Mouse (Mus musculus) neural tube, embryonic 12.5 days (tissue): Measurements from ENCODE around the gene Msgn1. TPM values are rescaled to one million over a fixed set of nuclear protein-coding genes. Genes with fewer than 3 reads are reported as not detected.

ENCODE experiments used
- ATAC-seq: fragments of 200-750 bp; cut with Nextera tagmentation; 2 replicates; pipeline ENCODE4 v1.8.0; 2017; ENCODE audit warnings: low read depth, mild to moderate bottlenecking, moderate TSS enrichment, moderate library complexity; ENCODE audit not compliant: low FRiP score
- H3K27ac ChIP-seq: fragments of 300-500 bp; sonication (generic); 2 replicates; pipeline ENCODE4 v1.5.1; 2016
- H3K27me3 ChIP-seq: fragments of 300-500 bp; sonication (generic); replicated peaks from 2 replicates; pipeline ENCODE4 v1.6.1; 2016; ENCODE audit warnings: mild to moderate bottlenecking
- H3K36me3 ChIP-seq: fragments of 300-500 bp; sonication (generic); 2 replicates; pipeline ENCODE4 v1.6.1; 2016; ENCODE audit warnings: mild to moderate bottlenecking
- H3K4me1 ChIP-seq: fragments of 300-500 bp; sonication (generic); 2 replicates; pipeline ENCODE4 v1.6.1; 2016
- H3K4me2 ChIP-seq: fragments of 300-500 bp; sonication (generic); replicated peaks from 2 replicates; pipeline ENCODE4 v1.6.1; 2016; ENCODE audit warnings: mild to moderate bottlenecking
- H3K4me3 ChIP-seq: fragments of 300-500 bp; sonication (generic); 2 replicates; pipeline ENCODE4 v1.5.1; 2016
- H3K9ac ChIP-seq: fragments of 300-500 bp; sonication (generic); 2 replicates; pipeline ENCODE4 v1.6.1; 2016; ENCODE audit warnings: mild to moderate bottlenecking
- H3K9me3 ChIP-seq: fragments of 300-500 bp; sonication (generic); 2 replicates; pipeline ENCODE4 v1.6.1; 2016; ENCODE audit warnings: mild to moderate bottlenecking
- WGBS: fragments of 180-500 bp; shearing (Covaris S2); methylation state at CpG from one replicate; pipeline ENCODE4 v1.1.7; 2016; 5-methylcytosine and 5-hydroxymethylcytosine counted together
- polyA plus RNA-seq: library from polyadenylated mRNA; unstranded; fragments of >200 nt; fragmentation: Nextera tagmentation; extraction: Ambion mirVana; gene quantifications from 2 replicates; pipeline ENCODE4 v1.2.1, GENCODE M21; 2016

Msgn1 gene
- polyA plus RNA-seq, 1 experiment from 2014 or later: not detected

GRCm38 (mm10) chr12:11216454-11216853, 7.7 kb upstream of the Msgn1 start:
- no peaks in the 10 kb centered on the region for H3K27me3 ChIP-seq
- ATAC-seq: no peak
- no peaks in the 10 kb centered on the region for H3K36me3 ChIP-seq
- no peaks in the 10 kb centered on the region for H3K9me3 ChIP-seq
- peaks cover 2% of the 10 kb centered on the region; the same call in 1 of the 2 replicates for H3K4me1 ChIP-seq
- H3K9ac ChIP-seq: no peak overlapping the region
- 60% methylated on average over 3 of the region's 3 CpGs for WGBS
- H3K4me2 ChIP-seq: no peak overlapping the region
- H3K4me3 ChIP-seq: no peak overlapping the region
- H3K27ac ChIP-seq: no peak overlapping the region

GRCm38 (mm10) chr12:11215555-11215954, 6.8 kb upstream of the Msgn1 start:
- no peak overlapping the region for H3K4me2 ChIP-seq
- no peaks in the 10 kb centered on the region for H3K36me3 ChIP-seq
- H3K9me3 ChIP-seq: no peaks in the 10 kb centered on the region
- no peaks in the 10 kb centered on the region for H3K27me3 ChIP-seq
- no peak overlapping the region for H3K9ac ChIP-seq
- ATAC-seq: no peak
- H3K4me3 ChIP-seq: no peak overlapping the region
- no peak overlapping the region for H3K27ac ChIP-seq
- WGBS: 93% methylated on average over 2 of the region's 2 CpGs
- no peaks in the 10 kb centered on the region for H3K4me1 ChIP-seq

- Histone ChIP-seq H3K9me3 (no peaks in the 10 kb centered on the region), H3K4me3 (no peak overlapping the region), H3K36me3 (no peaks in the 10 kb centered on the region), H3K4me1 (no peaks in the 10 kb centered on the region), H3K4me2 (no peak overlapping the region), H3K9ac (no peak overlapping the region), H3K27me3 (no peaks in the 10 kb centered on the region), H3K27ac (no peak overlapping the region)
- ATAC-seq: no peak
Observed at GRCm38 (mm10) chr12:11214776-11215175, 6.0 kb upstream of the Msgn1 start.

- Histone ChIP-seq H3K4me2 (no peak overlapping the region), H3K27ac (no peak overlapping the region), H3K9ac (no peak overlapping the region), H3K27me3 (no peaks in the 10 kb centered on the region), H3K36me3 (no peaks in the 10 kb centered on the region), H3K4me1 (no peaks in the 10 kb centered on the region), H3K9me3 (no peaks in the 10 kb centered on the region), H3K4me3 (no peak overlapping the region)
- 71% methylated on average over 1 of the region's 1 CpGs for WGBS
- no peak for ATAC-seq
Observed at GRCm38 (mm10) chr12:11212881-11213280, 4.1 kb upstream of the Msgn1 start.

GRCm38 (mm10) chr12:11210361-11210760, 1.6 kb upstream of the Msgn1 start:
- Histone ChIP-seq H3K27ac (no peak overlapping the region), H3K27me3 (no peaks in the 10 kb centered on the region), H3K4me2 (no peak overlapping the region), H3K4me3 (no peak overlapping the region), H3K36me3 (no peaks in the 10 kb centered on the region), H3K4me1 (no peaks in the 10 kb centered on the region), H3K9ac (no peak overlapping the region), H3K9me3 (no peaks in the 10 kb centered on the region)
- ATAC-seq: no peak
- 81% methylated on average over 3 of the region's 3 CpGs for WGBS

- Histone ChIP-seq H3K4me1 (no peaks in the 10 kb centered on the region), H3K4me3 (no peak overlapping the region), H3K27ac (no peak overlapping the region), H3K27me3 (no peaks in the 10 kb centered on the region), H3K9me3 (no peaks in the 10 kb centered on the region), H3K36me3 (no peaks in the 10 kb centered on the region), H3K4me2 (no peak overlapping the region), H3K9ac (no peak overlapping the region)
- 72% methylated on average over 5 of the region's 5 CpGs for WGBS
- no peak for ATAC-seq
Observed at GRCm38 (mm10) chr12:11209636-11210035, 864 bp upstream of the Msgn1 start.

- H3K36me3 ChIP-seq: no peaks in the 10 kb centered on the region
- 77% methylated on average over 4 of the region's 4 CpGs for WGBS
- H3K9ac ChIP-seq: no peak overlapping the region
- no peak overlapping the region for H3K27ac ChIP-seq
- no peaks in the 10 kb centered on the region for H3K27me3 ChIP-seq
- no peak overlapping the region for H3K4me3 ChIP-seq
- no peak for ATAC-seq
- no peaks in the 10 kb centered on the region for H3K4me1 ChIP-seq
- H3K4me2 ChIP-seq: no peak overlapping the region
- no peaks in the 10 kb centered on the region for H3K9me3 ChIP-seq
Observed at GRCm38 (mm10) chr12:11206321-11206720, 2.5 kb downstream of the Msgn1 start.

- no peak overlapping the region for H3K9ac ChIP-seq
- no peak overlapping the region for H3K27ac ChIP-seq
- H3K4me3 ChIP-seq: no peak overlapping the region
- H3K4me2 ChIP-seq: no peak overlapping the region
- H3K27me3 ChIP-seq: no peaks in the 10 kb centered on the region
- ATAC-seq: no peak
- WGBS: 79% methylated on average over 18 of the region's 18 CpGs
- no peaks in the 10 kb centered on the region for H3K36me3 ChIP-seq
- H3K9me3 ChIP-seq: no peaks in the 10 kb centered on the region
- H3K4me1 ChIP-seq: no peaks in the 10 kb centered on the region
Observed at GRCm38 (mm10) chr12:11203694-11204665, 4.8 kb downstream of the Msgn1 start.

- WGBS: 90% methylated on average over 8 of the region's 8 CpGs
- Histone ChIP-seq H3K36me3 (no peaks in the 10 kb centered on the region), H3K4me1 (no peaks in the 10 kb centered on the region), H3K27me3 (no peaks in the 10 kb centered on the region), H3K9ac (no peak overlapping the region), H3K4me2 (no peak overlapping the region), H3K27ac (no peak overlapping the region), H3K9me3 (no peaks in the 10 kb centered on the region), H3K4me3 (no peak overlapping the region)
- no peak for ATAC-seq
Observed at GRCm38 (mm10) chr12:11202476-11202875, 6.3 kb downstream of the Msgn1 start.

- H3K4me2 ChIP-seq: no peak overlapping the region
- H3K4me3 ChIP-seq: no peak overlapping the region
- H3K27ac ChIP-seq: no peak overlapping the region
- WGBS: 93% methylated on average over 12 of the region's 12 CpGs
- no peaks in the 10 kb centered on the region for H3K36me3 ChIP-seq
- H3K4me1 ChIP-seq: no peaks in the 10 kb centered on the region; the same call in 1 of the 2 replicates
- ATAC-seq: no peak
- no peaks in the 10 kb centered on the region for H3K9me3 ChIP-seq
- no peak overlapping the region for H3K9ac ChIP-seq
- H3K27me3 ChIP-seq: no peaks in the 10 kb centered on the region
Observed at GRCm38 (mm10) chr12:11200711-11201110, 8.1 kb downstream of the Msgn1 start.

GRCm38 (mm10) chr12:11198551-11198950, 10.2 kb downstream of the Msgn1 start:
- Histone ChIP-seq H3K27ac (no peak overlapping the region), H3K4me1 (no peaks in the 10 kb centered on the region; the same call in 1 of the 2 replicates), H3K4me2 (no peak overlapping the region), H3K36me3 (no peaks in the 10 kb centered on the region), H3K27me3 (no peaks in the 10 kb centered on the region), H3K9ac (no peak overlapping the region), H3K4me3 (no peak overlapping the region), H3K9me3 (no peaks in the 10 kb centered on the region)
- WGBS: 62% methylated on average over 2 of the region's 2 CpGs
- ATAC-seq: no peak

GRCm38 (mm10) chr12:11198026-11198425, 10.7 kb downstream of the Msgn1 start:
- Histone ChIP-seq H3K4me1 (no peaks in the 10 kb centered on the region; the same call in 1 of the 2 replicates), H3K9ac (no peak overlapping the region), H3K36me3 (no peaks in the 10 kb centered on the region), H3K27ac (no peak overlapping the region), H3K27me3 (no peaks in the 10 kb centered on the region), H3K4me2 (no peak overlapping the region), H3K4me3 (no peak overlapping the region), H3K9me3 (no peaks in the 10 kb centered on the region)
- ATAC-seq: no peak
- WGBS: 46% methylated on average over 4 of the region's 4 CpGs

GRCm38 (mm10) chr12:11196830-11197229, 11.9 kb downstream of the Msgn1 start:
- ATAC-seq: 0 out of 2 replicates have a peak, but pooled peaks have one; percentile 16
- Histone ChIP-seq H3K9ac (no peak overlapping the region), H3K27ac (no peak overlapping the region), H3K4me3 (no peak overlapping the region), H3K4me1 (no peaks in the 10 kb centered on the region; the same call in 1 of the 2 replicates), H3K4me2 (no peak overlapping the region), H3K27me3 (no peaks in the 10 kb centered on the region), H3K36me3 (no peaks in the 10 kb centered on the region), H3K9me3 (no peaks in the 10 kb centered on the region)
- WGBS: 63% methylated on average over 5 of the region's 5 CpGs
